In the genomic region with DNA sequence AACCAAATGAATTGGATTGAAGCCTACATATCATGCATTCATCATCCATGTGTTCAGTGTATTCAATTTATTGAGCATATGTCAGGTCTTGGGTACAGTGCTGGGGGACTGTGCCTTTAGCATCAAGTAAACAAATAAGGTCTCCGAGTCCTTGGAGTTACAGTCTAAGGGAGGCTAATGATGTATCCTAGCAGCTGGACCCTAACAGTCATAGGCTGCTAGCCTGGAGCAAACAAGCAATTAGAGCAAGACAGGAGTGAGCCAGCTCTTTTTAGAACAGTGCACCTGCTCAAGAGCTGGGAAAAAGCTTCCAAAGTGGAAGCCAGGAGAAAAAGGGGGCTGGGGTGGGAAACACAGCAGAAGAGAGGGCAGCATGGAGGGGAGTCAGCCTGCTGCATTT, we compare ENCODE assay signal across 19 mouse cellular contexts. TPM values are rescaled to one million over a fixed set of nuclear protein-coding genes. Genes with fewer than 3 reads are reported as not detected.
DNase-seq lines count a peak whose midpoint lies in the region; ATAC-seq lines count a peak whose summit lies in the region.
"Had no signal": no experiment of that assay in that cellular context is flagged by ENCODE, and none has a peak within 500 bp of the region (broad histone marks: within the 10 kb centered on the region; RNA-seq: fewer than 3 reads in every experiment).

No protein-coding gene starts in this region.

- H3K9ac ChIP-seq in forebrain, embryonic 16.5 days (replicated peaks; ENCODE audit: low read depth, low read length), result no peak overlapping the region
- H3K9ac ChIP-seq in forebrain, embryonic 12.5 days, result no peak overlapping the region
- H3K9ac ChIP-seq: midbrain, embryonic 13.5 days; stomach, embryonic 15.5 days had no signal

- 28% methylated on average over 1 of the region's 1 CpGs for WGBS in forebrain, embryonic 16.5 days
- WGBS in forebrain, embryonic 12.5 days, result 83% methylated on average over 1 of the region's 1 CpGs

- no peak overlapping the region for H3K4me3 ChIP-seq in forebrain, embryonic 16.5 days (replicated peaks; ENCODE audit: low read length)
- H3K4me3 ChIP-seq in forebrain, embryonic 12.5 days (replicated peaks), result no peak overlapping the region
- H3K4me3 ChIP-seq: limb, embryonic 10.5 days; midbrain, embryonic 13.5 days; stomach, embryonic 15.5 days had no signal

- peaks cover 8% of the 10 kb centered on the region for H3K4me1 ChIP-seq in forebrain, embryonic 16.5 days (replicated peaks; ENCODE audit: control insufficient read depth, insufficient read depth, low read length)
- 0 out of 2 replicates have a peak, but pooled peaks cover 2% of the 10 kb centered on the region for H3K4me1 ChIP-seq in forebrain, embryonic 12.5 days
- H3K4me1 ChIP-seq: stomach, embryonic 15.5 days had no signal

- DNase-seq in cerebellum, adult 9-10 months, result peak; percentile 15
- DNase-seq in cerebellum, adult 18-20 months, result no peak
- DNase-seq in layer of hippocampus, postnatal 14 days (ENCODE audit: low spot score in 2 of 2), result peak; percentile 17 to 34
- no peak for DNase-seq in layer of hippocampus, postnatal 36 days
- DNase-seq in brain, adult 2 months (ENCODE audit: low read depth, low spot score), result peak; percentile 10
- no peak for DNase-seq in gastrocnemius, postnatal 10 days
- DNase-seq: adrenal gland, postnatal 10 days; gastrocnemius, postnatal 36 days; heart, postnatal 36 days; kidney, adult 18-20 months; kidney, postnatal 4 days; thymus, postnatal 25 days had no signal

- no peaks in the 10 kb centered on the region for H3K36me3 ChIP-seq in forebrain, embryonic 16.5 days (ENCODE audit: control insufficient read depth, insufficient read depth)
- H3K36me3 ChIP-seq in forebrain, embryonic 12.5 days (replicated peaks), result no peaks in the 10 kb centered on the region
- H3K36me3 ChIP-seq: limb, embryonic 10.5 days; midbrain, embryonic 13.5 days; stomach, embryonic 15.5 days had no signal

- no peaks in the 10 kb centered on the region for H3K27me3 ChIP-seq in forebrain, embryonic 16.5 days (replicated peaks; ENCODE audit: control insufficient read depth, insufficient read depth, low read length)
- no peaks in the 10 kb centered on the region for H3K27me3 ChIP-seq in forebrain, embryonic 12.5 days
- H3K27me3 ChIP-seq: midbrain, embryonic 13.5 days; stomach, embryonic 15.5 days had no signal

- no peaks in the 10 kb centered on the region for H3K9me3 ChIP-seq in forebrain, embryonic 16.5 days (ENCODE audit: control insufficient read depth, low read length)
- H3K9me3 ChIP-seq in forebrain, embryonic 12.5 days, result no peaks in the 10 kb centered on the region
- H3K9me3 ChIP-seq: limb, embryonic 10.5 days; midbrain, embryonic 13.5 days; stomach, embryonic 15.5 days had no signal

- no peak overlapping the region for H3K4me2 ChIP-seq in forebrain, embryonic 16.5 days (ENCODE audit: low read length)
- H3K4me2 ChIP-seq in forebrain, embryonic 12.5 days, result no peak overlapping the region
- H3K4me2 ChIP-seq: midbrain, embryonic 13.5 days; stomach, embryonic 15.5 days had no signal

- peak; percentile 72 for ATAC-seq in forebrain, embryonic 16.5 days
- no peak for ATAC-seq in forebrain, embryonic 12.5 days (ENCODE audit: low FRiP score)
- ATAC-seq: lung, postnatal 0 days; midbrain, embryonic 13.5 days had no signal

- H3K27ac ChIP-seq in forebrain, embryonic 16.5 days (ENCODE audit: low read length), result no peak overlapping the region
- no peak overlapping the region for H3K27ac ChIP-seq in forebrain, embryonic 12.5 days
- H3K27ac ChIP-seq: limb, embryonic 10.5 days; midbrain, embryonic 13.5 days; stomach, embryonic 15.5 days had no signal

RNA-seq across cellular contexts. Expression of a gene that starts 1.3 kb away (rescaled TPM):
- 56.2 and 64.9 TPM in 2 replicates for polyA plus RNA-seq in forebrain, embryonic 16.5 days (2015; fragmentation: Nextera tagmentation; extraction: Ambion mirVana)
- 85.6 and 89.5 TPM in 2 replicates for polyA plus RNA-seq in forebrain, embryonic 12.5 days (2016; fragmentation: Nextera tagmentation; extraction: Ambion mirVana)
- total RNA-seq in layer of hippocampus, postnatal 14 days (2021), result 10 to 100 TPM; 61.5 to 64.1 TPM
- 10 to 100 TPM; 64.1 to 67.2 TPM for total RNA-seq in layer of hippocampus, postnatal 36 days (2021)
- total RNA-seq in gastrocnemius, postnatal 10 days (2021), result 100 to 1,000 TPM in 1 of 2 experiments, 10 to 100 TPM in 1; 99.9 to 101 TPM

RNA-seq across cellular contexts. Expression of a gene that starts 27.8 kb away (rescaled TPM):
- polyA plus RNA-seq in forebrain, embryonic 16.5 days (2015; fragmentation: Nextera tagmentation; extraction: Ambion mirVana), result 0.30 and 0.33 TPM in 2 replicates
- 0.19 and 0.22 TPM in 2 replicates for polyA plus RNA-seq in forebrain, embryonic 12.5 days (2016; fragmentation: Nextera tagmentation; extraction: Ambion mirVana)
- under 1 TPM in 1 of 2 experiments, not detected in 1; 0.23 TPM for total RNA-seq in layer of hippocampus, postnatal 14 days (2021)
- under 1 TPM in 1 of 2 experiments, not detected in 1; 0.25 TPM for total RNA-seq in layer of hippocampus, postnatal 36 days (2021)
- total RNA-seq in gastrocnemius, postnatal 10 days (2021), result under 1 TPM; 0.49 to 0.63 TPM
- polyA plus RNA-seq: neural tube, embryonic 11.5 days had no signal

Comparison
In these comparisons a context has a peak if more than half of its experiments do, and no peak if none do; other contexts are left out.
1. DNase-seq: peak in cerebellum, adult 9-10 months (single experiment), layer of hippocampus, postnatal 14 days (2 of 2) and brain, adult 2 months (single experiment); none in cerebellum, adult 18-20 months (0 of 2), layer of hippocampus, postnatal 36 days (0 of 2) and gastrocnemius, postnatal 10 days (single experiment).